Mouse (Mus musculus) midbrain, postnatal 0 days (tissue): Measurements from ENCODE around the gene Celsr3. TPM values are rescaled to one million over a fixed set of nuclear protein-coding genes. Genes with fewer than 3 reads are reported as not detected.

ENCODE experiments used
- ATAC-seq: fragments of 200-750 bp; cut with Nextera tagmentation; 2 replicates; pipeline ENCODE4 v1.8.0; 2017; ENCODE audit warnings: moderate number of reproducible peaks, mild to moderate bottlenecking, moderate TSS enrichment, moderate library complexity; ENCODE audit not compliant: low FRiP score
- DNase-seq: peaks from one replicate; pipeline ENCODE4 v3.0.0-alpha.2; 2015; ENCODE audit warnings: low spot score
- H3K27ac ChIP-seq: fragments of 300-500 bp; sonication (generic); 2 replicates; pipeline ENCODE4 v1.5.1; 2014; ENCODE audit warnings: low read depth, mild to moderate bottlenecking, low read length, mixed read lengths
- H3K27me3 ChIP-seq: fragments of 300-500 bp; sonication (generic); 2 replicates; pipeline ENCODE4 v1.6.1; 2014; ENCODE audit warnings: low read length, control low read depth, mixed read lengths; ENCODE audit not compliant: insufficient read depth
- H3K36me3 ChIP-seq: fragments of 300-500 bp; sonication (generic); 2 replicates; pipeline ENCODE4 v1.6.1; 2014; ENCODE audit warnings: low read length, control low read depth, mixed read lengths; ENCODE audit not compliant: insufficient read depth
- H3K4me1 ChIP-seq: fragments of 300-500 bp; sonication (generic); 2 replicates; pipeline ENCODE4 v1.6.1; 2014; ENCODE audit warnings: mild to moderate bottlenecking, control low read depth, antibody characterized with exemption, low read length, mixed read lengths; ENCODE audit not compliant: insufficient read depth
- H3K4me2 ChIP-seq: fragments of 300-500 bp; sonication (generic); 2 replicates; pipeline ENCODE4 v1.6.1; 2014; ENCODE audit warnings: low read depth, mild to moderate bottlenecking, low read length, mixed read lengths; ENCODE audit not compliant: poor library complexity, severe bottlenecking
- H3K4me3 ChIP-seq: fragments of 300-500 bp; sonication (generic); 2 replicates; pipeline ENCODE4 v1.5.1; 2014; ENCODE audit warnings: low read depth, mild to moderate bottlenecking, low read length, moderate library complexity
- H3K9ac ChIP-seq: fragments of 300-500 bp; sonication (generic); replicated peaks from 2 replicates; pipeline ENCODE4 v1.6.1; 2014; ENCODE audit warnings: mild to moderate bottlenecking, low read length, moderate library complexity, mixed read lengths; ENCODE audit not compliant: poor library complexity, severe bottlenecking
- H3K9me3 ChIP-seq: fragments of 300-500 bp; sonication (generic); 2 replicates; pipeline ENCODE4 v1.6.1; 2016; ENCODE audit warnings: low read length, control low read depth
- CTCF ChIP-seq: IDR thresholded peaks from 2 replicates; pipeline ENCODE4 v1.5.1; 2016; ENCODE audit warnings: antibody characterized with exemption, mild to moderate bottlenecking
- WGBS: fragments of 180-500 bp; shearing (Covaris S2); extraction: QIAGEN DNeasy Blood & Tissue Kit; methylation state at CpG from one replicate; pipeline ENCODE4 v1.1.7; 2014; 5-methylcytosine and 5-hydroxymethylcytosine counted together
- polyA plus RNA-seq: library from polyadenylated mRNA; unstranded; fragments of >200 nt; fragmentation: Nextera tagmentation; extraction: Ambion mirVana; gene quantifications from 2 replicates; pipeline ENCODE4 v1.2.1, GENCODE M21; 2015
- total RNA-seq: library from RNA; depleted of rRNA; stranded (reverse); fragments of >200 nt; gene quantifications from 2 replicates; pipeline ENCODE4 v1.2.3, GENCODE M21; 2014

Gene Celsr3
- total and polyA plus RNA-seq, 2 experiments from 2014 or later: 7.2 to 61.7 TPM

- Histone ChIP-seq H3K4me2 (peak within 1 kb of the TSS; percentile 74), H3K27me3 (no peaks in the 10 kb centered on the region), H3K9me3 (no peaks in the 10 kb centered on the region), H3K4me3 (peak within 1 kb of the TSS; percentile 81), H3K9ac (peak within 1 kb of the TSS; percentile 99), H3K36me3 (no peaks in the 10 kb centered on the region), H3K27ac (peak within 1 kb of the TSS; percentile 99), H3K4me1 (peaks cover 22% of the 10 kb centered on the region)
- ATAC-seq: peak; percentile 98
- WGBS: under 1% methylated on average over 51 of the region's 56 CpGs
- TF ChIP-seq CTCF: no peak; the same call in 1 of the 2 replicates
- peak; percentile 98 for DNase-seq
Measured at GRCm38 (mm10) chr9:108783548-108784463, 42.3 kb upstream of the Celsr3 start, which contains the start of gene Ip6k2. Ip6k2 (plus strand) TSS chr9:108783796.

- H3K4me2 ChIP-seq: peak overlapping the region; percentile 74
- peak; percentile 60 for DNase-seq
- no peak for ATAC-seq
- H3K27me3 ChIP-seq: no peaks in the 10 kb centered on the region
- TF ChIP-seq CTCF: no peak
- no peaks in the 10 kb centered on the region for H3K36me3 ChIP-seq
- 0 out of 2 replicates have a peak overlapping the region, but pooled peaks have one; percentile 19 for H3K27ac ChIP-seq
- no peaks in the 10 kb centered on the region for H3K9me3 ChIP-seq
- peak overlapping the region; percentile 99 for H3K9ac ChIP-seq
- H3K4me3 ChIP-seq: peak overlapping the region; percentile 81
- peaks cover 24% of the 10 kb centered on the region for H3K4me1 ChIP-seq
Measured at GRCm38 (mm10) chr9:108785416-108785815, 40.7 kb upstream of the Celsr3 start.

GRCm38 (mm10) chr9:108786494-108786893, 39.6 kb upstream of the Celsr3 start:
- Histone ChIP-seq H3K4me2 (peak overlapping the region; percentile 74), H3K9ac (0 out of 2 replicates have a peak overlapping the region, but pooled peaks have one; percentile 8), H3K27ac (no peak overlapping the region), H3K36me3 (no peaks in the 10 kb centered on the region), H3K4me3 (peak overlapping the region; percentile 81), H3K9me3 (no peaks in the 10 kb centered on the region), H3K27me3 (no peaks in the 10 kb centered on the region), H3K4me1 (peaks cover 24% of the 10 kb centered on the region)
- no peak for ATAC-seq
- no peak for DNase-seq
- WGBS: 65% methylated on average over 1 of the region's 1 CpGs
- no peak for TF ChIP-seq CTCF

- Histone ChIP-seq H3K4me3 (no peak overlapping the region), H3K27ac (no peak overlapping the region), H3K27me3 (no peaks in the 10 kb centered on the region), H3K9ac (no peak overlapping the region), H3K4me2 (peak overlapping the region; percentile 32), H3K4me1 (peaks cover 30% of the 10 kb centered on the region), H3K9me3 (no peaks in the 10 kb centered on the region), H3K36me3 (no peaks in the 10 kb centered on the region)
- no peak for DNase-seq
- WGBS: 76% methylated on average over 2 of the region's 2 CpGs
- no peak for TF ChIP-seq CTCF
- no peak for ATAC-seq
Measured at GRCm38 (mm10) chr9:108787080-108787479, 39.0 kb upstream of the Celsr3 start.

- TF ChIP-seq CTCF: no peak
- 0 out of 2 replicates have a peak overlapping the region, but pooled peaks have one; percentile 9 for H3K4me2 ChIP-seq
Measured at GRCm38 (mm10) chr9:108788713-108789112, 37.4 kb upstream of the Celsr3 start.

GRCm38 (mm10) chr9:108792307-108792706, 33.8 kb upstream of the Celsr3 start:
- Histone ChIP-seq H3K9me3 (no peaks in the 10 kb centered on the region), H3K4me2 (no peak overlapping the region), H3K4me3 (no peak overlapping the region), H3K27me3 (no peaks in the 10 kb centered on the region), H3K27ac (no peak overlapping the region), H3K9ac (no peak overlapping the region), H3K4me1 (peaks cover 18% of the 10 kb centered on the region), H3K36me3 (peaks cover 10% of the 10 kb centered on the region)
- ATAC-seq (no peak), DNase-seq (no peak)
- no peak for TF ChIP-seq CTCF
- 61% methylated on average over 1 of the region's 1 CpGs for WGBS

More at GRCm38 (mm10) chr9:108788713-108789112, 37.4 kb upstream of the Celsr3 start:
- H3K27me3 ChIP-seq: no peaks in the 10 kb centered on the region
- DNase-seq (no peak), ATAC-seq (no peak)
- no peak overlapping the region for H3K9ac ChIP-seq
- no peak overlapping the region for H3K4me3 ChIP-seq
- WGBS: 69% methylated on average over 3 of the region's 3 CpGs
- H3K4me1 ChIP-seq: peaks cover 32% of the 10 kb centered on the region
- H3K9me3 ChIP-seq: no peaks in the 10 kb centered on the region
- H3K36me3 ChIP-seq: no peaks in the 10 kb centered on the region
- H3K27ac ChIP-seq: no peak overlapping the region
